Mouse (Mus musculus): ENCODE results near the gene Sarnp. TPM values are rescaled to one million over a fixed set of nuclear protein-coding genes. Genes with fewer than 3 reads are reported as not detected.

Sarnp gene
- polyA plus RNA-seq, 1 experiment from 2014 or later = 185 TPM

- H3K4me3 ChIP-seq = no peak overlapping the region
- 93% methylated on average over 3 of the region's 3 CpGs for WGBS
- no peak overlapping the region for H3K27ac ChIP-seq (replicated peaks)
- peaks cover 61% of the 10 kb centered on the region for H3K36me3 ChIP-seq
- no peak overlapping the region for H3K4me2 ChIP-seq
- H3K9ac ChIP-seq = no peak overlapping the region
- H3K4me1 ChIP-seq (replicated peaks) = no peaks in the 10 kb centered on the region
- no peaks in the 10 kb centered on the region for H3K27me3 ChIP-seq
- no peaks in the 10 kb centered on the region for H3K9me3 ChIP-seq
- no peak for ATAC-seq (ENCODE audit: low read depth)
Observed at GRCm38 (mm10) chr10:128870341-128870740, 53.2 kb downstream of the Sarnp start.

GRCm38 (mm10) chr10:128878291-128878690 is 61.2 kb downstream of the Sarnp start:
- H3K36me3 ChIP-seq = peaks cover 60% of the 10 kb centered on the region
- no peak overlapping the region for H3K9ac ChIP-seq
- H3K27ac ChIP-seq (replicated peaks) = no peak overlapping the region
- no peaks in the 10 kb centered on the region for H3K9me3 ChIP-seq
- 0 out of 2 replicates have a peak, but pooled peaks cover 4% of the 10 kb centered on the region for H3K4me1 ChIP-seq (replicated peaks)
- H3K4me2 ChIP-seq = no peak overlapping the region
- H3K4me3 ChIP-seq = no peak overlapping the region
- ATAC-seq (ENCODE audit: low read depth) = no peak
- H3K27me3 ChIP-seq = no peaks in the 10 kb centered on the region

GRCm38 (mm10) chr10:128878811-128879210 is 61.7 kb downstream of the Sarnp start:
- H3K27me3 ChIP-seq = no peaks in the 10 kb centered on the region
- H3K27ac ChIP-seq (replicated peaks) = no peak overlapping the region
- 65% methylated on average over 2 of the region's 2 CpGs for WGBS
- 0 out of 2 replicates have a peak, but pooled peaks cover 4% of the 10 kb centered on the region for H3K4me1 ChIP-seq (replicated peaks)
- H3K4me2 ChIP-seq = no peak overlapping the region
- H3K4me3 ChIP-seq = no peak overlapping the region
- H3K9ac ChIP-seq = no peak overlapping the region
- H3K36me3 ChIP-seq = peaks cover 60% of the 10 kb centered on the region
- no peaks in the 10 kb centered on the region for H3K9me3 ChIP-seq
- ATAC-seq (ENCODE audit: low read depth) = no peak

- peaks cover 72% of the 10 kb centered on the region for H3K36me3 ChIP-seq
- ATAC-seq (ENCODE audit: low read depth) = no peak
- H3K9ac ChIP-seq = no peak overlapping the region
- no peak overlapping the region for H3K4me3 ChIP-seq
- WGBS = 89% methylated on average over 5 of the region's 5 CpGs
- no peaks in the 10 kb centered on the region for H3K9me3 ChIP-seq
- peaks cover 15% of the 10 kb centered on the region for H3K4me1 ChIP-seq (replicated peaks)
- H3K27ac ChIP-seq (replicated peaks) = no peak overlapping the region
- H3K4me2 ChIP-seq = no peak overlapping the region
- no peaks in the 10 kb centered on the region for H3K27me3 ChIP-seq
Observed at GRCm38 (mm10) chr10:128882067-128882466, 64.9 kb downstream of the Sarnp start.

- peak overlapping the region; percentile 99 for H3K27ac ChIP-seq (replicated peaks)
- 0% methylated on average over 7 of the region's 7 CpGs for WGBS
- no peaks in the 10 kb centered on the region for H3K27me3 ChIP-seq
- peak overlapping the region; percentile 85 for H3K4me2 ChIP-seq
- H3K9ac ChIP-seq = peak overlapping the region; percentile 91
- no peaks in the 10 kb centered on the region for H3K9me3 ChIP-seq
- ATAC-seq (ENCODE audit: low read depth) = peak; percentile 45
- peak overlapping the region; percentile 83 for H3K4me3 ChIP-seq
- peaks cover 57% of the 10 kb centered on the region for H3K4me1 ChIP-seq (replicated peaks)
- H3K36me3 ChIP-seq = peaks cover 39% of the 10 kb centered on the region
Observed at GRCm38 (mm10) chr10:128888941-128889827, 72.1 kb downstream of the Sarnp start.

GRCm38 (mm10) chr10:128889846-128890245 is 72.7 kb downstream of the Sarnp start:
- H3K27ac ChIP-seq (replicated peaks) = peak overlapping the region; percentile 99
- peak overlapping the region; percentile 91 for H3K9ac ChIP-seq
- H3K9me3 ChIP-seq = no peaks in the 10 kb centered on the region
- H3K27me3 ChIP-seq = 0 out of 2 replicates have a peak, but pooled peaks cover 5% of the 10 kb centered on the region
- peak overlapping the region; percentile 85 for H3K4me2 ChIP-seq
- H3K4me3 ChIP-seq = peak overlapping the region; percentile 83
- peaks cover 34% of the 10 kb centered on the region for H3K36me3 ChIP-seq
- WGBS = 0% methylated on average over 2 of the region's 2 CpGs
- peaks cover 57% of the 10 kb centered on the region for H3K4me1 ChIP-seq (replicated peaks)
- no peak for ATAC-seq (ENCODE audit: low read depth)

GRCm38 (mm10) chr10:128890383-128891295 is 73.5 kb downstream of the Sarnp start:
- H3K4me3 ChIP-seq = peak overlapping the region; percentile 83
- WGBS = under 1% methylated on average over 40 of the region's 40 CpGs
- peaks cover 5% of the 10 kb centered on the region; the same call in 1 of the 2 replicates for H3K27me3 ChIP-seq
- ATAC-seq (ENCODE audit: low read depth) = peak; percentile 23
- H3K4me2 ChIP-seq = peak overlapping the region; percentile 85
- H3K9ac ChIP-seq = peak overlapping the region; percentile 91
- H3K27ac ChIP-seq (replicated peaks) = peak overlapping the region; percentile 99
- H3K9me3 ChIP-seq = no peaks in the 10 kb centered on the region
- peaks cover 59% of the 10 kb centered on the region for H3K4me1 ChIP-seq (replicated peaks)
- H3K36me3 ChIP-seq = peaks cover 26% of the 10 kb centered on the region

GRCm38 (mm10) chr10:128891296-128892094 is 74.4 kb downstream of the Sarnp start, which contains the start of gene Gdf11:
Gdf11 (minus strand) TSS chr10:128891718.
- Histone ChIP-seq H3K4me2 (peak within 1 kb of the TSS; percentile 85), H3K36me3 (peaks cover 17% of the 10 kb centered on the region), H3K9ac (peak within 1 kb of the TSS; percentile 91), H3K9me3 (no peaks in the 10 kb centered on the region), H3K4me1 (replicated peaks) (peaks cover 62% of the 10 kb centered on the region), H3K27ac (replicated peaks) (peak within 1 kb of the TSS; percentile 99), H3K27me3 (peaks cover 14% of the 10 kb centered on the region), H3K4me3 (peak within 1 kb of the TSS; percentile 83)
- ATAC-seq (ENCODE audit: low read depth) = peak; percentile 84
- WGBS = under 1% methylated on average over 70 of the region's 89 CpGs

- H3K4me1 ChIP-seq (replicated peaks) = peaks cover 61% of the 10 kb centered on the region
- H3K4me2 ChIP-seq = peak overlapping the region; percentile 85
- ATAC-seq (ENCODE audit: low read depth) = peak; percentile 13; the same call in 1 of the 2 replicates
Observed at GRCm38 (mm10) chr10:128892246-128892645, 75.1 kb downstream of the Sarnp start.

GRCm38 (mm10) chr10:128895437-128895836 is 78.3 kb downstream of the Sarnp start:
- Histone ChIP-seq H3K36me3 (no peaks in the 10 kb centered on the region), H3K4me1 (replicated peaks) (peaks cover 29% of the 10 kb centered on the region), H3K9me3 (no peaks in the 10 kb centered on the region), H3K27ac (replicated peaks) (0 out of 2 replicates have a peak overlapping the region, but pooled peaks have one; percentile 14), H3K4me2 (peak overlapping the region; percentile 36), H3K27me3 (peaks cover 27% of the 10 kb centered on the region), H3K4me3 (peak overlapping the region; percentile 13; the same call in 1 of the 2 replicates), H3K9ac (no peak overlapping the region)
- no peak for ATAC-seq (ENCODE audit: low read depth)
- WGBS = 0% methylated on average over 9 of the region's 9 CpGs

More at GRCm38 (mm10) chr10:128892246-128892645, 75.1 kb downstream of the Sarnp start:
- Histone ChIP-seq H3K9me3 (no peaks in the 10 kb centered on the region), H3K27ac (replicated peaks) (peak overlapping the region; percentile 99), H3K9ac (peak overlapping the region; percentile 91), H3K4me3 (peak overlapping the region; percentile 83), H3K27me3 (peaks cover 21% of the 10 kb centered on the region), H3K36me3 (peaks cover 10% of the 10 kb centered on the region)
- WGBS = under 1% methylated on average over 9 of the region's 9 CpGs
